Mouse (Mus musculus): Measurements from ENCODE around the gene Fcna.

Fcna gene

GRCm38 (mm10) chr2:25577951-25578795, 49.7 kb downstream of the Fcna start:
- no peak for DNase-seq (ENCODE audit: low read depth, low spot score)

- no peak for DNase-seq (ENCODE audit: low read depth, low spot score)
Observed at GRCm38 (mm10) chr2:25576965-25577891, 50.6 kb downstream of the Fcna start.

- DNase-seq (ENCODE audit: low read depth, low spot score) = no peak
Observed at GRCm38 (mm10) chr2:25576028-25576850, 51.6 kb downstream of the Fcna start.

DNA sequence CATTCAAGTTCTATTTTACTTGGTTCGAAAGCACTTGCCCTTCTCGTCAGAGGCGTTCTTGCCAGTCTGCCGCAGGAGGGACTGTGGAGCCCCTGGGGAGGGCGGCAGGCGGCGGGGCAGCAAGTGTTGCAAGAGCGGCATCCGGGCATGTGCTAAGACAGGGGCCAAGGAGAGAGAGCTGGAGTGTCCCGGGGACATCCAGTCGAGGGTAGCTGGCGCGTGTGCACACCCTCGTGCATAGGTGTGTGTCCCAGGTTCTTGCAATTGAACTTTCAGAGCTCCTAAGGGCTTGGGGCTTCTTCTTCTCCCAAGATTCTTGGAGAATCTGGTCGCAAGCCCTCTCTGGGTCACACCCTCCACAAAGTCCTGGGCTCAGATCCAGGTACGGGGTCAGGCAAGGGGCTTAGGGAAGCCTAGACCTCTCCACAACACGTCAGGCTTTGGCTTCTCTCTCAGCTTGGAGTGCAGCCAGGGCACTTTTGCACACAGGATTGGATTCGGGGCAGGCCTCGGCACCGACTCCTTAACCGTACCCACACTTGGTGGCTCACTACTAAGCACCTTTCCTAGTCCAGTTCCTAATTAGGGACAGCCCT, 52.3 kb downstream of the Fcna start:
- DNase-seq (ENCODE audit: low read depth, low spot score) = no peak
